Mouse (Mus musculus) heart, embryonic 11.5 days (tissue): Measurements from ENCODE around the gene Baiap2l2. TPM values are rescaled to one million over a fixed set of nuclear protein-coding genes. Genes with fewer than 3 reads are reported as not detected.

Experiments used
- ATAC-seq: fragments of 200-750 bp; cut with Nextera tagmentation; replicated peaks from 2 replicates; pipeline ENCODE4 v1.8.0; 2017; ENCODE audit warnings: moderate library complexity; ENCODE audit not compliant: insufficient number of reproducible peaks, low FRiP score, low TSS enrichment
- H3K27ac ChIP-seq: fragments of 300-500 bp; sonication (generic); 2 replicates; pipeline ENCODE4 v1.5.1; 2014; ENCODE audit warnings: mild to moderate bottlenecking, low read depth, low read length
- H3K27me3 ChIP-seq: fragments of 300-500 bp; sonication (generic); 2 replicates; pipeline ENCODE4 v1.6.1; 2014; ENCODE audit warnings: mild to moderate bottlenecking, low read length, mixed read lengths; ENCODE audit not compliant: control insufficient read depth, insufficient read depth
- H3K36me3 ChIP-seq: fragments of 300-500 bp; sonication (generic); 2 replicates; pipeline ENCODE4 v1.6.1; 2014; ENCODE audit warnings: mild to moderate bottlenecking, low read length, moderate library complexity, mixed read lengths; ENCODE audit not compliant: control insufficient read depth, insufficient read depth
- H3K4me1 ChIP-seq: fragments of 300-500 bp; sonication (generic); 2 replicates; pipeline ENCODE4 v1.6.1; 2014; ENCODE audit warnings: low read length; ENCODE audit not compliant: control insufficient read depth, insufficient read depth
- H3K4me2 ChIP-seq: fragments of 300-500 bp; sonication (generic); 2 replicates; pipeline ENCODE4 v1.6.1; 2014; ENCODE audit warnings: mild to moderate bottlenecking, moderate library complexity
- H3K4me3 ChIP-seq: fragments of 300-500 bp; sonication (generic); 2 replicates; pipeline ENCODE4 v1.5.1; 2014; ENCODE audit warnings: low read depth, low read length
- H3K9ac ChIP-seq: fragments of 300-500 bp; sonication (generic); 2 replicates; pipeline ENCODE4 v1.6.1; 2014; ENCODE audit warnings: mild to moderate bottlenecking, low read depth, low read length, moderate library complexity
- H3K9me3 ChIP-seq: fragments of 300-500 bp; sonication (generic); replicated peaks from 2 replicates; pipeline ENCODE4 v1.6.1; 2016; ENCODE audit warnings: low read length; ENCODE audit not compliant: control insufficient read depth
- WGBS: fragments of 180-500 bp; shearing (Covaris S2); extraction: QIAGEN DNeasy Blood & Tissue Kit; methylation state at CpG from one replicate; pipeline ENCODE4 v1.1.7; 2014; ENCODE audit not compliant: insufficient replicate concordance; 5-methylcytosine and 5-hydroxymethylcytosine counted together
- polyA plus RNA-seq: library from polyadenylated mRNA; unstranded; fragments of >200 nt; fragmentation: Nextera tagmentation; extraction: Ambion mirVana; gene quantifications from 2 replicates; pipeline ENCODE4 v1.2.1, GENCODE M21; 2014

Baiap2l2 gene
- polyA plus RNA-seq, 1 experiment from 2014 or later, result 11.1 TPM

DNA sequence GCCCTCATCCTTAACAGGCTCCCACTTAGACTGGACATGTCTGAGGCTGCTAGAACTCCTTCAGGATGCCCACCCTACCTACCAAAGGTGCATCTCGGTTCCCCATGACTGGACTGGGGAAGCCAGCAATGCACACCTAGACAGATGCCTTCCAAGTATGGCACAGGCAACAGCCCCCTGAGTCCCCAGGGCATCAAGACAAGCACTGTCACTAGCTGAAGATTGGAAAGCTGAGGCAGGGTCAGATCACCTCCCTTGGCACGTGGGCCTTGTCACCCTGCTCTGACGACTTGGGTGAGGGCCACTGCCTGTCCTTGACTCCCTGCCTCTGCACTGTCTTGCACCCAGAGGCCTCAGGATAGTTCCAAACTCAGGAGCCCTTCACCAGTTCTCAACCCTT lies 3.0 kb upstream of the Baiap2l2 start:
- Histone ChIP-seq H3K9me3 (no peaks in the 10 kb centered on the region), H3K27me3 (no peaks in the 10 kb centered on the region), H3K27ac (no peak overlapping the region), H3K9ac (no peak overlapping the region), H3K4me3 (no peak overlapping the region), H3K4me2 (no peak overlapping the region), H3K4me1 (no peaks in the 10 kb centered on the region), H3K36me3 (no peaks in the 10 kb centered on the region)
- 75% methylated on average over 3 of the region's 3 CpGs for WGBS
- ATAC-seq, result no peak

DNA sequence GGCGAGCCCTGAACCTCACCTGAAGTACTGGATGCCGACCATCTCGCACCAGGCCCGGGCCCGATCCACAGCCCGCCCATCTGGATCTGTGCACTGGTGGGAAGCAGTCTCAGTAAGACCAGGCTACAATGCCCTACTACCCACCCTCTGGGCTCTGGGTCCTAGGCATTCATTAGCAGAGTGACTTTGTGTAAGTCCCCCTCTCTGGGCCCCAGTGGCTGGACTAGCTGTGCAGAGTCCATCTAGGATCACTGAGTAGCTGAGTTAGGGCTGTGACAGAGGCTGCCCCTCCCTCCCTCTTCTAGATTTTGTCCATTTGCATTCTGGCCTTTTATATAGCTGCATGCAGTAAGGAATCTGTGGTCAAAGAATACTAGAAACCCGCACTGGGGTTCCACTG lies 1.8 kb upstream of the Baiap2l2 start:
- Histone ChIP-seq H3K9ac (no peak overlapping the region), H3K9me3 (no peaks in the 10 kb centered on the region), H3K36me3 (no peaks in the 10 kb centered on the region), H3K4me1 (no peaks in the 10 kb centered on the region), H3K27me3 (no peaks in the 10 kb centered on the region), H3K4me3 (no peak overlapping the region), H3K4me2 (no peak overlapping the region), H3K27ac (no peak overlapping the region)
- WGBS, result 92% methylated on average over 7 of the region's 7 CpGs
- no peak for ATAC-seq

DNA sequence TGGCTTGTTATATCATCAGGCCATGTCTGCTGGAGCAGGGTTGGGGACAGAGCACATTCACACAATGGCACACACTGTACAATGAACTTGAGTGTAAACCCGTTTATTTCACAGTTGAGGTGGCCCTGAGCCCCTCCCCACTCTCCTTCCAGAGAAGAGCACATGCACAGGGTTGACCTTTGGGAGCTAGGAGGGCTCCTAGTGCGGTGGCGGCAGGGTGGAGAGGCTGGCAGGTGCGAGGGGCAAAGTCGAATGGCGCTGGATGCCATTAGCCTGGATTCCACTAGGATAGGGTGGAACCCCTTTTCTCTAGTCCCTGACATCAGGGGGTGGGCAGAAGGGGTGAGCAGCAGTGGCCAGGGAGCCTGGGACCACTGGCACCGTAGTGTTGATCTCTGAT lies 804 bp upstream of the Baiap2l2 start:
- Histone ChIP-seq H3K27ac (no peak overlapping the region), H3K4me1 (no peaks in the 10 kb centered on the region), H3K4me3 (no peak overlapping the region), H3K27me3 (no peaks in the 10 kb centered on the region), H3K4me2 (no peak overlapping the region), H3K36me3 (no peaks in the 10 kb centered on the region), H3K9ac (no peak overlapping the region), H3K9me3 (no peaks in the 10 kb centered on the region)
- no peak for ATAC-seq
- WGBS, result 84% methylated on average over 7 of the region's 7 CpGs

DNA sequence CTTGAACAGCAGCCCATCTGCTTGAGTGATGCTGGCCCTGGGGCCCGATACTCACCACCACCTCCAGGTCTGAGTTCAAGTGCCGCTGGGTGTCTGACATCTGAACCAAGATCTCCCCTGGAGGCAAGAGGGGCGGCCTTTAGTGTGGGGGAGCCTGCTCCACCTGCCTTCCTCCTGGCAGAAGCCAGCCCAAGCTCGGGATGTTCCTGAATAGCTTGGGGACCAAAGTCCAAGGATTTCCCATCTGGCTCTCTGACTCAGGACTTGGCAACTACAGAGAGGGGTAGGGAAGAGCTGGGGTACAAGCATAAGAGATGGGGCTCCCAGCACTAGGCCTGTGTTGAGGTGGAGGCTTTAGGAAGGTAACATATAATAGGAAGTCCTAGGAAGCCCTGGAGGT lies 2.0 kb downstream of the Baiap2l2 start:
- no peak overlapping the region for H3K27ac ChIP-seq
- 77% methylated on average over 4 of the region's 4 CpGs for WGBS
- H3K9me3 ChIP-seq, result no peaks in the 10 kb centered on the region
- H3K4me3 ChIP-seq, result no peak overlapping the region
- no peaks in the 10 kb centered on the region for H3K27me3 ChIP-seq
- no peaks in the 10 kb centered on the region for H3K4me1 ChIP-seq
- no peaks in the 10 kb centered on the region for H3K36me3 ChIP-seq
- H3K4me2 ChIP-seq, result no peak overlapping the region
- no peak for ATAC-seq
- H3K9ac ChIP-seq, result no peak overlapping the region

DNA sequence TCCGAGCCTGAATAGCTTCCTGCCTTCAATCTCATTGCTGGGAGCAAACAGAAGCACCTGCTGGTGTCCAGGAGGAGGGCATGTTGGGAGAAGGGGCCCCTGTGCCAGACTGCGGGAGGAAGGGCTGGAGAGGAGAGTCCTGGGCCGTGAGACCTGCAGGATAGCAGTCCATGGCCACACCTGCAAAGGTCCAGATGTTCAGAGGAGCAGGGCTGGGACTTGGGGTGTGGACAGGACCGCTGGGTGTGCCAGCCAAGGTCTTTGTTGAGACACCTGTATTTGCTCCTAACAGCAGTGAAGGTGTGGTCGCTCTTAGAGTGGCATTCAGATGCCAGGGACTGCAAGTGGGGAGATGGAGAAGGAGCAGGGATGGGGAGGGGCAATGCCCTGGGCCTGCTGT lies 2.9 kb downstream of the Baiap2l2 start:
- H3K9ac ChIP-seq, result no peak overlapping the region
- H3K4me1 ChIP-seq, result no peaks in the 10 kb centered on the region
- H3K4me3 ChIP-seq, result no peak overlapping the region
- H3K27me3 ChIP-seq, result no peaks in the 10 kb centered on the region
- H3K36me3 ChIP-seq, result no peaks in the 10 kb centered on the region
- no peak overlapping the region for H3K4me2 ChIP-seq
- H3K27ac ChIP-seq, result no peak overlapping the region
- no peak for ATAC-seq
- WGBS, result 78% methylated on average over 5 of the region's 5 CpGs
- no peaks in the 10 kb centered on the region for H3K9me3 ChIP-seq

DNA sequence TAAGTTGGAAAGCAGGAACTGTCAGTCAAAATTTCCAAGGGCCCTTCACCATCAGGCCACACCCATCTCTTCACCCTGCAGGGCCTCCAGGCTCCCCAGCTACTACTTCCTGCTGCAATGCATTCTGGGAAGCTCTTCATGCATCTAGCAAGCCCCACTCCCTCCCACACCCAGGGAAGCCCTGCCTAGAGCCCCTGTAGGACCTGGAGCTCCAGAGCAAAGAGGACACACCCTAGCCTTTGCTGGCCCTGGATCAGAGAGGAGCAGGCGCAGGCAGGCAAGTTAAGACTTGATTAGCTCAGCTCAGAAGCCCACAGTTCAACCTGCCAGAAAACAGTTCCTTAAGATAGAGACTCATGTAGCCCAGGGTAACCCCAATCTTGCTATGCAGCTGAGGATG lies 3.9 kb downstream of the Baiap2l2 start:
- ATAC-seq, result peak; percentile 67; the same call in 1 of the 2 replicates
- Histone ChIP-seq H3K27me3 (no peaks in the 10 kb centered on the region), H3K9me3 (no peaks in the 10 kb centered on the region), H3K4me2 (no peak overlapping the region), H3K4me1 (no peaks in the 10 kb centered on the region), H3K9ac (no peak overlapping the region), H3K36me3 (no peaks in the 10 kb centered on the region), H3K4me3 (no peak overlapping the region), H3K27ac (no peak overlapping the region)
- 59% methylated on average over 1 of the region's 1 CpGs for WGBS

DNA sequence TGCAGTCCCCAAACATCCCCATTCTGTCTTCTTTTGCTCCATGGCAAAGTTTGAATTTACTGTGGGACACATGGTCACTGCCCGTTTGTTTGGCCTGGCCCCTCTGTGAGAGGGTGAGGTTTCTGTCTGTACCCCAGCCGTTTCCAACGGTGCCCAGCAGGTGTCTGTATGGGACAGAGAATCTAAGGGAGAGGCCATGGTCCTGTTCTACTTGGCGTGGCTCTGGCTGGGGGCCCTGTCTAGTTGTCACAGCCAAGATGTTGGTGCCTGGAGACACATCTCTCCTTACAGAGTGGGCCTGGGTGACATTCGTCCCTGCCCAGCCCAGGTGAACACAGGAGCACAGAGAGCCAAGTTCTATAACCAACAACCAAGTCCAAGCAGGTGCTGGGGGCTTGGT lies 4.5 kb downstream of the Baiap2l2 start:
- Histone ChIP-seq H3K27me3 (no peaks in the 10 kb centered on the region), H3K4me3 (no peak overlapping the region), H3K27ac (no peak overlapping the region), H3K4me1 (no peaks in the 10 kb centered on the region), H3K9ac (no peak overlapping the region), H3K4me2 (no peak overlapping the region), H3K36me3 (no peaks in the 10 kb centered on the region), H3K9me3 (no peaks in the 10 kb centered on the region)
- 54% methylated on average over 5 of the region's 5 CpGs for WGBS
- ATAC-seq, result no peak

DNA sequence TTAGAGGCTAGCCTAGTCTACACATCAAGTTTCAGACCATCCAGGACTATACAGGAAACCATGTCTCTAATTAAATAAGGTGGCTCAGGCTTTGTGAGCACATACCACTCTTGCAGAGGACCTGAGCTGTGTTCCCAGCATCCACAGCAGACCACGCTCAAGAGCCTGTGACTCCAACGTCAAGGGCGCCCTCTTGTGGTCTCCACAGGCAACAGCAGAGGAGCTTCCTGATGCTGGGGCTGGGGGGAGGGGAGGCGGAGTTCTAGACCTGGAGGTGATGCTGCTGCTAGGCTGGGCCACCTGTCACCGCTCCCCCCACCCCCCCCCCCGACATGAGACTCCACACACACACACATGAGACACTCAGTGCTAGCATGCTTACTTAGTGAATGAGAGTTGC lies 5.1 kb downstream of the Baiap2l2 start:
- Histone ChIP-seq H3K27ac (no peak overlapping the region), H3K9ac (no peak overlapping the region), H3K4me1 (no peaks in the 10 kb centered on the region), H3K4me3 (no peak overlapping the region), H3K27me3 (no peaks in the 10 kb centered on the region), H3K36me3 (no peaks in the 10 kb centered on the region), H3K4me2 (no peak overlapping the region), H3K9me3 (no peaks in the 10 kb centered on the region)
- ATAC-seq, result no peak
- WGBS, result 30% methylated on average over 6 of the region's 6 CpGs

DNA sequence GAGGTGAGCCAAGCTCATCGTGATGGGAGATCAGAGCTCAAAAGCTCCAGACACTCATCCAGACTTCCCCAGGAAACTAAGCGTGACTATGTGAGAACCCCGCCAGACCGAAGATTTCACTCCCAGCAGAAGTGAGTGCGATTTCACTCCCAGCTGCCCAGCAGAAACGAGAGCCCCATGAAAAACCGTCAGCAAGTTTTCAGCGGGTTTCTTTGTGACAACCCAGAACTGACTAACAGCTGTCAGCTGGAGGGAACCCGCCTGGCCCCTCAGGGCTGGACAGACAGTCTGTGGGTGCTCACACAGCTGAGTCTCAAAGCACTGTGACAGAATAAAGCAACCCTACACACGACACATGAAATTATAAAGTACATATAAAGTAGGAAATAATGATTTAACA lies 7.6 kb downstream of the Baiap2l2 start:
- H3K36me3 ChIP-seq, result no peaks in the 10 kb centered on the region
- H3K9me3 ChIP-seq, result no peaks in the 10 kb centered on the region
- no peak for ATAC-seq
- H3K27ac ChIP-seq, result no peak overlapping the region
- 63% methylated on average over 10 of the region's 10 CpGs for WGBS
- H3K4me3 ChIP-seq, result no peak overlapping the region
- peaks cover 4% of the 10 kb centered on the region; the same call in 1 of the 2 replicates for H3K27me3 ChIP-seq
- H3K9ac ChIP-seq, result no peak overlapping the region
- no peak overlapping the region for H3K4me2 ChIP-seq
- H3K4me1 ChIP-seq, result no peaks in the 10 kb centered on the region
